Mouse (Mus musculus): ENCODE measurements around the gene Gm40193. TPM values are rescaled to one million over a fixed set of nuclear protein-coding genes. Genes with fewer than 3 reads are reported as not detected.
A peak's percentile ranks its signal among the peaks of the same experiment; 100 is the strongest.
"Not testable (repeated sequence)": the region's sequence is repeated elsewhere in the genome, so short reads cannot be mapped to it uniquely, and the experiment has no call there.

The Gm40193 gene
- polyA plus RNA-seq, 2 experiments from 2014 or later = not detected

- peak; percentile 93 for ATAC-seq
Measured at GRCm38 (mm10) chr11:70539877-70540587, 7.3 kb upstream of the Gm40193 start, which contains the start of gene Pld2. Gene Pld2 (plus strand): TSS chr11:70540064.

- ATAC-seq = no peak
Measured at GRCm38 (mm10) chr11:70539423-70539822, 6.7 kb upstream of the Gm40193 start.

- ATAC-seq = not testable (repeated sequence)
Measured at GRCm38 (mm10) chr11:70531065-70531464, 1.7 kb downstream of the Gm40193 start.

- ATAC-seq = no peak
Measured at GRCm38 (mm10) chr11:70528610-70529009, 4.1 kb downstream of the Gm40193 start.

- no peak for ATAC-seq
Measured at GRCm38 (mm10) chr11:70526211-70526610, 6.5 kb downstream of the Gm40193 start.

- no peak for ATAC-seq
Measured at GRCm38 (mm10) chr11:70525726-70526125, 7.0 kb downstream of the Gm40193 start.

- peak; percentile 95 for ATAC-seq
Measured at GRCm38 (mm10) chr11:70525184-70525678, 7.5 kb downstream of the Gm40193 start, which contains the start of gene Psmb6. Gene Psmb6 (plus strand): TSS chr11:70525367.

- ATAC-seq = no peak
Measured at GRCm38 (mm10) chr11:70524782-70525181, 8.0 kb downstream of the Gm40193 start.

- not testable (repeated sequence) for ATAC-seq
Measured at GRCm38 (mm10) chr11:70523306-70523989, 9.3 kb downstream of the Gm40193 start.

GRCm38 (mm10) chr11:70520178-70520769 lies 12.5 kb downstream of the Gm40193 start:
- ATAC-seq = no peak

- no peak for ATAC-seq
Measured at GRCm38 (mm10) chr11:70518923-70519322, 13.8 kb downstream of the Gm40193 start, which contains the start of gene Gltpd2. Gene Gltpd2 (plus strand): TSS chr11:70519196.

- ATAC-seq = no peak
Measured at GRCm38 (mm10) chr11:70518436-70518835, 14.3 kb downstream of the Gm40193 start.

GRCm38 (mm10) chr11:70516352-70516751 lies 16.4 kb downstream of the Gm40193 start:
- ATAC-seq = no peak

- no peak for ATAC-seq
Measured at GRCm38 (mm10) chr11:70514288-70514687, 18.5 kb downstream of the Gm40193 start, which contains the start of gene Vmo1. Gene Vmo1 (minus strand): TSS chr11:70514616.

GRCm38 (mm10) chr11:70513520-70513919 lies 19.2 kb downstream of the Gm40193 start:
- no peak for ATAC-seq

GRCm38 (mm10) chr11:70512709-70513342 lies 19.9 kb downstream of the Gm40193 start:
- peak; percentile 44 for ATAC-seq

- ATAC-seq = no peak
Measured at GRCm38 (mm10) chr11:70511825-70512224, 20.9 kb downstream of the Gm40193 start.

- no peak for ATAC-seq
Measured at GRCm38 (mm10) chr11:70511242-70511641, 21.5 kb downstream of the Gm40193 start.

GRCm38 (mm10) chr11:70509753-70510564 lies 22.8 kb downstream of the Gm40193 start:
- ATAC-seq = peak; percentile 70

GRCm38 (mm10) chr11:70506962-70507515 lies 25.7 kb downstream of the Gm40193 start:
- ATAC-seq = no peak

GRCm38 (mm10) chr11:70506385-70506784 lies 26.4 kb downstream of the Gm40193 start:
- ATAC-seq = no peak
